Mouse (Mus musculus): Measurements from ENCODE around the gene Fkbp1b. TPM values are rescaled to one million over a fixed set of nuclear protein-coding genes. Genes with fewer than 3 reads are reported as not detected.
A peak's percentile ranks its signal among the peaks of the same experiment; 100 is the strongest.
"Not testable (repeated sequence)": the region's sequence is repeated elsewhere in the genome, so short reads cannot be mapped to it uniquely, and the experiment has no call there.

The Fkbp1b gene
- total RNA-seq, 2 experiments from 2014 or later = 0.39 to 1.1 TPM

DNA sequence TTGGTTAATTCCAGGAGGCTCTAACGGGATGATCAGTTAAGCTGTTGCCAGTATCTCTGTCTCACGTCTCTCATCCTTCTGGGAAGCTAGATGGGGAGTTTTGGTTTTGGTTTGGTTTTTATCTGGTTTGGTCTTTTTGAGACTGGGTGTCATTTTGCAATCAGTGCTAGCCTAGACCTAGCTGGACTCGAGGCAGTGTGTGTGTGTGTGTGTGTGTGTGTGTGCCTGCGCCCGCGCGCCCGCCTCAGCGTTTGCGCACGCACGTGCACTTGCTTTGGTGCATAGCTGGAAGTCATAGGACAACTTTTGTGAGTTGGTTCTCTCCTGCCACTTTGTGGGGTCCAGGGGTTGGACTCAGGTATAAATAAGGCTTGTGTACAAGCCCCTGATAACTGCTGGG is 2.4 kb upstream of the Fkbp1b start:
- no peak for DNase-seq (ENCODE audit: low spot score)

DNA sequence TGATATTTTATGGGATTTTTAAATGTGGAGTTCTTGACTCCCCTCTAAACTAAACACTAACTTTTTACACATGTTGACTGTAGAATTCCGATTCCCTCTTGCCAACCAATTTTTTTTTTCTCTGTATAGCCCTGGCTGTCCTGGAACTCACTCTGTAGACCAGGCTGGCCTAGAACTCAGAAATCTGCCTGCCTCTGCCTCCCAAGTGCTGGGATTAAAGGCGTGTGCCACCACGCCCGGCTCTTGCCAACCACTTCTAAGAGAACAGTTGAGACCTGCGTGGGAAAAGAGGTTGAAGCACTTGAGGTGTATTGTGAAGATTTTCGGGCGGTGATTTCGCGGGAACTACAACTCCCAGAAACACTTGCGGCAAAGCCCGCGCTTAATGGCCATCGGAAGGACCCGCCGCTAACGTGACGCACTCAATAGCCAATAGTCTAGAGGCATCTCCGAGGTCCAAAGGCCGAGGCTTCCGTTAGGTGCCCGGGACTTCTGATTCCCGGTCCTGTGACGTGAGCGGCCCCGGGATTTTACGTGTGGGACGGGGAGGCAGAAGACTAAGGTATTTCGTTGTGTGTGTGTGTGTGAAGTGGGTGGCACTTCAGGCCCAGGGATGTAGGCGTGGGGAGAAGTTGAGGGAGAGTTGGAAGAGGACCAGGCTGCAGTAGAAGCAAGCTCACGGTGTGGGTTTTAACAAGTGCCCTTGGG is 1.7 kb upstream of the Fkbp1b start, which contains the start of gene Wdcp:
Gene Wdcp, plus strand, starts transcription at position 414 of the 708 bp plus-strand sequence.
- DNase-seq (ENCODE audit: low spot score) = peak; percentile 91

DNA sequence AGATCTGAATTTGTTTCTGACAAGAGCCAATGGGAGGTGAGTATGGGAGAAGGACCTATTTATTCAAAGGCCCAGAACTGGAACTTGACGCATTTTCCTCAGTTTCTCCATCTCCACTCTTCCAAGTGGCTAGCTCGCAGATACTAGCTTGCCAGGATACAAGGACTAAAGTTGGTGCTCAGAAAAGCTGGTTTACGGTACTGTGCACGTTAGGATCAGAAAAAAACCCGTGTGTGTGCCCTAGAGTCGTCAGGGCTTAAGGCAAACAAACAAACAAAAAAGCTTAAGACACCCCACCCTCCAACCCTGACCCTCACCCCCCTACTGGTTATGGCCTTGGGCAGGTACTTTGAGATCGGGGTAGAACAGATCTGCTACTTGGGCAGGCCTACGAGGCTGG is 1.1 kb upstream of the Fkbp1b start:
- DNase-seq (ENCODE audit: low spot score) = no peak

DNA sequence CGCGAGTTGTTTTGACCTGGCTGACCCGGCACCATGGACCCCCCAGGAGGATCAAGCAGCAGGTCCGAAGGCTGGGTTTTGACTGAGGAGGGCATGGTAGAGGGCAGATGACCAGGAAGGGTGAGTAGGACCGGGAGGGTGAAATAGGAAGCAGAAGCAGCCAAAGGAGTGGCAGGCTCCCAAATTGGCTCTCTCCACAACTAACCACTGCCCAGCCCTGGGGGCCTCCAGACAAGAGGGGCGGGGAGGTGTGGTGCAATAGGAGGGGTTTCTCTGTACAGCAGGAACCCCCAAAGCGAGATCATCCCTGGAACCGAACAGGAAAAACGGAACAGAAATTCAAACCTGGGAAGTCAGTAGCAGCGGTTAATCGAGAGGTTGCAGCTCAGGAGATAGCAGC is 650 bp downstream of the Fkbp1b start:
- DNase-seq (ENCODE audit: low spot score) = no peak

DNA sequence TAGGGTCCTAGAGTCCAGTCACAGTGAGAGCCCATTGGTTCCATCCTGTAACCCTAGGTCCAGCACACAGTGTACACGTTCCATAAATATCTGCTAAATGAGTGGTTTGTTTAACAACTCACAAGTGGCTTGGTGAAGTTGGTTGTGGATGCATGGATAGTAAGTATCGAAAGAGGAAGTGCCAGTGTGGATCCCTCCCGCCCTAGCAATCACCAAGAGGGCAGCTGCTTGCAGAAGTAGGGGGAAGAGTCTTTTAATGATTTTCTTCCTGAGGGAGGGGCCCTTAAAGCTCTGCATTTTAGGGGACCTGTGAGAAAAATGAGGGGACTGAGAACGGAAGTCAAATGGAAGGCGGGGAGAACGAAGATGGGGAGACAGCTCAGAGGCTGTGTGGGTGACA is 1.4 kb downstream of the Fkbp1b start:
- DNase-seq (ENCODE audit: low spot score) = no peak

DNA sequence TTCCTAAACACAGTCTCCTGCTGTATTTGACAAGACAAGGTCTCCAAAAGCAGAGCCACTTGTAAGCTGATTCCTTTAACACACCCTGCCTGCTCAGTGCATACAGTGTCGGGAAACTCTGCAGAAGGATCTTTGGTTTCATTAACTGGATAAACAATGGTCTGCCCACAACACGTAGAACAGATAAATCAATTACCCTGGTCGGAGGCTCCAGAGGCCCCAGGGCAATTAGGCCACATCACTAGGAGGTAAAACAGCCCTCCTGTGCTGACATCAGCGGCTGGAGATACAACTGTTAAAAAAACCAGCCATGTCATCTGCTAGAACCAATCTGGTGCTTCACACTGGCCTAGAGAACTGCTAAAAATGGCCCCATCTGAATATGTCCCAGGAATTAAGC is 4.4 kb downstream of the Fkbp1b start:
- no peak for DNase-seq (ENCODE audit: low spot score)

DNA sequence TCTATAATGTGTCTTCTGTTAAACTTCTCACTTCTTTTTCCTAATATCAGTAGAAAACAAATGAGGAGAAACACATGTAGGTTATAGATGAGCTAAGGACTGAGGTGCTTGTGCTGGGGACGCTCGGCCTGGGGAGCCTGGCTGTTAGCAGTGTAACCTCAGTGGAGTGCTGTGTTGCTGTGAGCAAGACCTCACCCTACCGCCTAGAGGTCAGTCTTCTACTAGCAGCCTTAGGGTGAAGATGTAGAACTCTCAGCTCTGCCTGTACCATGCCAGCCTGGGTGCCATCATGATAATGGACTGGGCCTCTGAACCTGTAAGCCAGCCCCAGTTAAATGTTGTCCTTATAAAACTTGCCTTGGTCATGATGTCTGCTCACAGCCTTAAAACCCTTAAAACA is 14.1 kb downstream of the Fkbp1b start:
- no peak for DNase-seq (ENCODE audit: low spot score)

DNA sequence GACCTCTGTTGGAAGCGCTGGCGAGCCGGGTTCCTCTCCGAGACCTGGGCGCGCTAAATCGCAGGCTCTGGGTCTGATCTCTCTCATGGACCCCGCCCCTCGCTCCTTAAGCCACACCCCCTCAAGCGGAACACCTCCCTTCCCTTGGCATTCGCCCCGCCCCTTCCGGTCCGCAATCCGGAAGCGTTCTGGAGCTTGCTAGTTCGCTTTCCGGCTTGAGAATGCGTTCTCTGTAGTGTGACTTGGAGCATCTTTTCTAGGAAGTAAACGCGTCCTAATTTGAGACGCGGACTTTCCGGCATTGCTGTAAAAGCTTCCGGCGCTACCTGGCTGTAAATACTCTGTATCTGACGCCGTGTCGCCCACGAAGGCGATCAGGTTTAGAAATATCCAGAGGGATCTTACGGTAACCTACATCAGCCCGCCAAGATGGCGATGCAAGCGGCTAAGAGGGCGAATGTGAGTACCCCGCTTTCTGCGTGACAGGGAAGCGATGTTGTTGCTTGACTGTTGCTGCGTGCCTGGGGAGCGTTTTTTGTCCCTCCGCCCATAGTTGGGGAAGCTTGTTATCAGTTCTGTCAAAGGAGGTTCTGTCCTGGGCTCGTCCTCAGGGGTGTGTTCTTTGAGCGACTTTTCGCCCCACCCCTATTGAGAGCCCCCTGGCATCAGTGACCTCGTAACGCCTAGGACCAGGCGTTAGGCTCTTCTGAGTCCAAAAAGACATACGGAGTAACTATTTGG is 23.9 kb downstream of the Fkbp1b start, which contains the start of gene Sf3b6:
Gene Sf3b6, plus strand, starts transcription at position 184 of the 741 bp plus-strand sequence.
- DNase-seq (ENCODE audit: low spot score) = peak; percentile 99

DNA sequence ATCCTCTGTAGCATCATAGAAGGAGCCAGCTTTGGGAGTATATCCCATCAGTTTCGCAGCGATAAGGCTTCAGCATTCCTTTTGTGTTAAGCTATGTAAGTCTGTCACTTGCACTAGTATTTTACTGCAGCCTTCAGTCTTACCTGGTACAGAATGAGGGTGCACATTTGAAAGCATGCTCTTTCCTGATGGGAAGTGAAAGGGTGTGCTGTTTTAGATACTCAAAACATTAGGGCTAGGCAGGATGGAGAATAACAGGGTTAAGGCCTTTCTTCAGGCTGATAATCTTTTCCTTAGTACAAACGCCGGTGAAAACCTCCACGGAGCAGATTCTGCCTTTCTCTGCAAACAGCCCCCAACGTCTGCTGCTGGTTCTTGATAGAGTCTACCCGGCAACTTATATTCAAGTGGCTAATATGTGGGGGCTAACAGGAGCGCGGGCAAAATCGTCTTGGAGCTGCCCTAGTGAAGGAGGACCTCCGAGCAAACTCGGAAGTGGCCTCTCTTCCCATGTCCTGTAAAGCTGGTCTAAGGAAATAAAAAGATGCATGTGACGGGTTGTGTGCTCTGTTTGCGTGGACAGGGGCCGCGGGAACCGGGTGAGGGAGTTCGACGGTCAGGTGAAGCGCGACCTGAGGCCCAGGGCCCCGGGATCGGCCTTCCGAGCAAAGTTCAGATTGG is 24.6 kb downstream of the Fkbp1b start:
- peak; percentile 5 for DNase-seq (ENCODE audit: low spot score)

DNA sequence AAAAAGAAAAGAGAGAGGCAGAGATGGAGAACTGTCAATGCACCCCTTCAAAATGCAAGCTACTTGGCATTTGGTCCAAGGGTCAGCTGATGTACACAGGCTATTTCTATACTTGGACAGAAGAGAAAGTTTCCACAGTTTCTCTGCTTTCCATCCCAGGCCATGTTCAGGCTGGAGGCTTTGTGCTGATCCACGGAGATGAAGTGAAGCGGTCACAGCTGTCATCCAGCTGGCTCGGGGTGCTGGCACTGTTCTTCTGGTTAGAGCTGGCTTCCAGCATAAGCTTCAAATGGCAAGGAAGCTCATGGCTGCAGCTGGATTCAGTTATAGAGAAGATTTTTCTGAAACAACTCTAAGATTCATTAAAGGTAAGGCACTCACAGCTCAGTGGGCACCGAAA is 27.8 kb downstream of the Fkbp1b start:
- no peak for DNase-seq (ENCODE audit: low spot score)

DNA sequence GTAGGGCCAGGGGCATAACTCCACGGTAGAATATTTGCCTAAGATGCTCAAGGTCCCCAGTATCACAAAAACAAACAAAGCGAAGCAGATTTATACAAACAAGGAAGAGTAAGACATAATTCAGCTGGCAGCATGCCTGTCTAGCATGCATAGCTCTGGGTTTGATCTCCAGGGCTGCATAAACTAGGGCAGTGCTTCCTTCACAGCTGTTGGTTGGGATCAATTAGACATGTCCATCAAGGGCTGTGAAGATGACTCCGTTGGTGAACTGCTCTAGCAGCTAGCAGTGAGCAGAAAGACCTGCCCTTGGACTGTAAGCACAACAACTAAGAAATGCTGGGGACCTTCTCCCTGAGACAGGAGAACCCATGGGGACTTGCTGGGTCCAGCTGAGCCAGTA is 29.7 kb downstream of the Fkbp1b start:
- DNase-seq (ENCODE audit: low spot score) = no peak

DNA sequence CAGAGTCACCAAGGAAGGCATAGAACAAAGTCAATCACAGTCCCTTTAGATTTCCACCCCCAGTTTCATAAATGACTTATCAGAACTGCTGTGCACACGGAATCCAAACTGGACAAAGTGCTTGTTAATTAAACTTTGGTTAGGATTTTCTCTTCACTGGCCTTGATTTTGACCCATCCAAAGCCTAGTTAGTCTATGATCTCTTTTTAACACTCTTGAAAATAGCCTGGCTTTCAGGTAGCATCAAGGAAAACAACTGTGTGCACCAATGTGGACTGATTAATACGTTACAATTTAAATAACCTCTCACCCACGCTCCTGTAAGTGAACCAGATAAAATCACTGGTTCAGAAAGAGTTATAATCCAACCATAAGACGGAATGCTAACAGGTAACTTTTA is 30.4 kb downstream of the Fkbp1b start:
- no peak for DNase-seq (ENCODE audit: low spot score)

DNA sequence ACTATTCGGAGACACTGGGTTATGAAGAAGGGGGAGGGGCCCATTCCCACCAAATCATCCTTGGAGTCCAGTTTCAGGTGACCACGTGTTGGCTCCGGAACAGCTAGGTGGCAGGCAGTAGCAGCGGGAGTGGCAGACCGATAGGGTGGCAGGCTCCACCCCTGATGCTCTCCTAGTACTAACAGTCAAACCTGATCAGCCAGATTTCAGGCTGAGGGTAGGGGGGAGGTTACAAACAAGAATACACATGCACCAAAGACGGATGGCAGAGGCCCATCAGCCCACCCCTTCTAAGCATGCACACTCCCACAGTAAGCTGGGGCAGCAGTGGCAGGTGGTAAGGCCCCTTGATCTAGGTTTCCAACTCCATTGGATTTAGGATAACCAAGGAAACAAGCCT is 43.9 kb downstream of the Fkbp1b start:
- not testable (repeated sequence) for DNase-seq (ENCODE audit: low spot score)

DNA sequence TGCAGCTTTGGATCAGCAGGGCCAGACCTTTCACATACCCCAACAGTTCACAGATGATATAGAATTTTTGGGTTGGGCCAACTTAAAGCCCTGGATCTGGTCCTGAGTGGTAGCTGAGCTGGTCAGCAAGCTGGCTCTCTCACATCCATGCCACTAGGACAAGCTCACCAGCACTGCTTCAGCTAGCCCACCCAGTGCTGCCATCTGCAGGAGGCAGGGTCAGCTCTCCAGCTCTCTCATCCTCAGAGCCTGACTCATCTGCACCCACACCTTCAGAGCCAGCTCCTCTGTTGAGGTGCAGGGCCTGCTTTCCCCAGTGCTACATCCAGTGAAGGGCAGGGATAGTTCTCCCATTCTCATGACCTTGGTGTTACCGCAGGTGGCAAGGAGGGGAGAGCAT is 47.7 kb downstream of the Fkbp1b start:
- DNase-seq (ENCODE audit: low spot score) = no peak

DNA sequence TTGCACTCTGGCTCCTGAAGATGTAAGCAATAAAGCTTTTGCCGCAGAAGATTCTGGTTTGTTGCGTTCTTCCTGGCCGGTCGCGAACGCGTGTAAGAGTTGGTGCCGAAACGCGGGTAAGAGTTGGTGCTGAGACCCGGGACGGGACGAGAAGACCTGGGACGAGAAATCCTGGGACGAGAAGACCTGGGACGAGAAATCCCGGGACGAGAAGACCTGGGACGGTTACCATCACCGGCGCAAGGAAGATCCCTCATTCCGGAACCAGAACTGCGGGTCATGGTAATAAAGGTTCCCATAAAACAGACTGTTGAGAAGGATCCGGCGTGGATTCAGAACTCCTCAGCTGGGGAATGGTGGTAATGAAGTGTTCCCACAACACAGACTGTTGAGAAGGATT is 53.3 kb downstream of the Fkbp1b start:
- DNase-seq (ENCODE audit: low spot score) = not testable (repeated sequence)

DNA sequence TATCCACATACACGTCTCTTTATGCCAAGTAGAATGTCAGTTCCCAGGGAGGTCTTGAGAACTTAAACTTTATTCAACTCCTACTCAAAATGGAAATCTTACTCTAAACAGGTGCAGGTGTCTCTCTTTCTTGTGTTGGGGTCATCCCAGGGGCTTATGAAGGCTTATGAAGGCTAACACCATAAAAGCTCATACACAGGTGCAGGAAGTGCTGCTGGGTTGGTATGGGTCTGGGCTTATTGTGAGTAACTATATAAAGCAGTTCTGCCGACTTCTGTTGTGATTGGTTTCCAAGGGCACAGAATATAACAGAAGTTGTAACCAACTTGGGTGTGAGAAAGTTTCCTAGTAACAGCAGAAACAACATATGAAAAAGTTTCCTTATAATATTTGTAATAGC is 56.9 kb downstream of the Fkbp1b start:
- no peak for DNase-seq (ENCODE audit: low spot score)

DNA sequence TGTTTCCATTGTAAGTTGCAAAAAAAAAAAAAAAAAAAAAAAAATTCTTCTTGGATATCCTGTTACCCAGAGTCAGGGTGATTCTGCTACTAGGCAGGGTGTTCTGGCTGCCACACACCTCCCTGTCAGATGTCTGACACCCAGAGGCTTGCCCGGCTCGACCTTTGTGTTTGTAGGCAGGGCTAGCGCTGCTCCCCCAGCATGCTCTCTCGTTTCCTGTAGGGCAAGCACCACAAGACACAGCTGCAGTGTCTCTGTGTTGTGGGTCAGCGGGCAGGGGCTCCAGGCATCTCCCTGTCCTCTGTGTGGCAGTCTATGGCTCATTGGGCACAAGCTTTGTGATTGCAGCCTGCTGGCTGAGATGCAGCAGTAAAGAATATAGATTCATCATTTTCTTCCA is 57.8 kb downstream of the Fkbp1b start:
- no peak for DNase-seq (ENCODE audit: low spot score)

Other genes starting within 250 kb of the Fkbp1b start
- gene Itsn2, start 249.0 kb downstream of the Fkbp1b start, total RNA-seq (2021) = 10 to 100 TPM; 22.7 to 25.7 TPM
- not detected for gene Gm3625, start 248.7 kb downstream of the Fkbp1b start, total RNA-seq (2021)
- gene Fam228a, start 103.2 kb downstream of the Fkbp1b start, total RNA-seq (2021) = under 1 TPM; 0.12 to 0.25 TPM
- gene Pfn4, start 72.6 kb downstream of the Fkbp1b start, total RNA-seq (2021) = 1 to 10 TPM; 1.4 to 2.3 TPM
- 1 to 10 TPM; 7.8 to 8.8 TPM for gene Fam228b, start 72.3 kb downstream of the Fkbp1b start, total RNA-seq (2021)
- gene Sf3b6, start 24.0 kb downstream of the Fkbp1b start, total RNA-seq (2021) = 10 to 100 TPM; 32.5 to 35.7 TPM
- gene Wdcp, start 1.7 kb upstream of the Fkbp1b start, total RNA-seq (2021) = 1 to 10 TPM; 5.6 to 6.2 TPM
- gene Mfsd2b, start 32.8 kb upstream of the Fkbp1b start, total RNA-seq (2021) = under 1 TPM; 0.66 TPM
- gene Ubxn2a, start 66.1 kb upstream of the Fkbp1b start, total RNA-seq (2021) = 100 to 1,000 TPM; 141 to 142 TPM
- 10 to 100 TPM; 11.3 to 12.0 TPM for gene Atad2b, start 75.8 kb upstream of the Fkbp1b start, total RNA-seq (2021)

Data from gastrocnemius, adult 18-20 months (tissue).